Mouse (Mus musculus) stomach, postnatal 0 days (tissue): Measurements from ENCODE around the gene Lca5.

Source experiments
- CTCF ChIP-seq: IDR thresholded peaks from 2 replicates; pipeline ENCODE4 v1.5.1; 2016; ENCODE audit warnings: antibody characterized with exemption, low read depth, mild to moderate bottlenecking, moderate library complexity
- EP300 ChIP-seq: optimal IDR thresholded peaks from 2 replicates; pipeline ENCODE3; 2016; ENCODE audit warnings: antibody characterized with exemption

- no peak for TF ChIP-seq CTCF
- no peak for TF ChIP-seq EP300
These were observed 6.4 kb downstream of the Lca5 start for GRCm38 (mm10) chr9:83434489-83434888.
